27 mouse cellular contexts compared by ENCODE assay signal in the genomic region with DNA sequence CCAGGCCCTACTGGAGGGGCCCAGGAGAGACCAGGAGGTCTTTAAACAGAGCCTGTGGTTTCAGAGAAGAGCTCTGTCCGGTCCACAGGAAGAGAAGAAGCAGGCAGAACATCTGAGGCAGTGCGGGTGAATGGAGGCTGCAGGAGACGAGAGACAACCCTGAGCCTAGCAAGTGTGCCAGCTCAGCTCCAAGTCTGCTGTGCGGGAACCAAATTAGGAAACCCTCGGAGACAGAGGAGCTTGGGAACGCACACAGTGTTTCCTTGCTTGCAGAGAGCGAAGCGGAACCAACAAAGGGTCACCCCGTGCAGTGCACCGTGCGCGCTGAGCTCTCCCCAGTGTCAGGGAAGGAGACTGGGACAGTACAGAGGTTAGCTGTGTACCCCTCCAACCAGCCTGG. TPM values are rescaled to one million over a fixed set of nuclear protein-coding genes. Genes with fewer than 3 reads are reported as not detected.
DNase-seq lines count a peak whose midpoint lies in the region; ATAC-seq and TF ChIP-seq lines count a peak whose summit lies in the region.
"Had no signal": no experiment of that assay in that cellular context is flagged by ENCODE, and none has a peak within 500 bp of the region (broad histone marks: within the 10 kb centered on the region; RNA-seq: fewer than 3 reads in every experiment).

No protein-coding gene starts in this region.

- peaks cover 4% of the 10 kb centered on the region; the same call in 1 of the 2 replicates for H3K36me3 ChIP-seq in embryonic facial prominence, embryonic 13.5 days
- no peaks in the 10 kb centered on the region for H3K36me3 ChIP-seq in embryonic facial prominence, embryonic 10.5 days (replicated peaks)
- no peaks in the 10 kb centered on the region for H3K36me3 ChIP-seq in hindbrain, embryonic 10.5 days
- H3K36me3 ChIP-seq in hindbrain, postnatal 0 days (ENCODE audit: insufficient read depth, low read length), result no peaks in the 10 kb centered on the region
- H3K36me3 ChIP-seq: forebrain, embryonic 15.5 days; heart, embryonic 12.5 days; limb, embryonic 13.5 days had no signal

- H3K4me3 ChIP-seq in embryonic facial prominence, embryonic 13.5 days, result no peak overlapping the region
- no peak overlapping the region for H3K4me3 ChIP-seq in embryonic facial prominence, embryonic 10.5 days
- H3K4me3 ChIP-seq in hindbrain, embryonic 10.5 days, result no peak overlapping the region
- H3K4me3 ChIP-seq in hindbrain, postnatal 0 days (ENCODE audit: low read length), result no peak overlapping the region
- no peak overlapping the region for H3K4me3 ChIP-seq in left cerebral cortex, adult 2 months
- H3K4me3 ChIP-seq: forebrain, embryonic 15.5 days; heart, embryonic 12.5 days; limb, embryonic 13.5 days had no signal

- DNase-seq in embryonic facial prominence, embryonic 10.5 days (ENCODE audit: low spot score), result no peak
- no peak for DNase-seq in hindbrain, embryonic 10.5 days (ENCODE audit: low spot score)
- DNase-seq in hindbrain, postnatal 0 days (ENCODE audit: low spot score), result no peak
- DNase-seq in left cerebral cortex, adult 2 months (ENCODE audit: extremely low spot score in 1 of 2, low spot score in 2 of 2), result no peak
- DNase-seq in left cerebral cortex, postnatal 36 days (ENCODE audit: low spot score in 2 of 2), result no peak
- no peak for DNase-seq in embryo, embryonic 11 days
- no peak for DNase-seq in urinary bladder, postnatal 4 days (ENCODE audit: low spot score in 2 of 2)
- DNase-seq: adrenal gland, adult 2 months; adrenal gland, postnatal 36 days; cerebellum, adult 2 months; cerebellum, postnatal 14 days; gastrocnemius, postnatal 25 days; heart, adult 18-20 months; kidney, postnatal 14 days; layer of hippocampus, adult 9-11 months; lung, postnatal 36 days; thymus, adult 18-20 months; thymus, postnatal 25 days had no signal

- no peak for TF ChIP-seq CTCF in hindbrain, postnatal 0 days (IDR thresholded peaks at IDR 0.05; ENCODE audit: low read depth)
- no peak for TF ChIP-seq CTCF in left cerebral cortex, adult 2 months (IDR thresholded peaks at IDR 0.05)

- H3K4me1 ChIP-seq in embryonic facial prominence, embryonic 13.5 days, result peaks cover 26% of the 10 kb centered on the region
- H3K4me1 ChIP-seq in embryonic facial prominence, embryonic 10.5 days, result peaks cover 24% of the 10 kb centered on the region
- peaks cover 20% of the 10 kb centered on the region for H3K4me1 ChIP-seq in hindbrain, embryonic 10.5 days (replicated peaks)
- H3K4me1 ChIP-seq in hindbrain, postnatal 0 days (ENCODE audit: insufficient read depth, low read length), result peaks cover 12% of the 10 kb centered on the region

- no peak overlapping the region for H3K9ac ChIP-seq in embryonic facial prominence, embryonic 13.5 days
- H3K9ac ChIP-seq in hindbrain, postnatal 0 days (replicated peaks; ENCODE audit: low read length), result no peak overlapping the region
- H3K9ac ChIP-seq: forebrain, embryonic 15.5 days; heart, embryonic 12.5 days; limb, embryonic 13.5 days had no signal

- H3K27ac ChIP-seq in embryonic facial prominence, embryonic 13.5 days, result 0 out of 2 replicates have a peak overlapping the region, but pooled peaks have one; percentile 44
- no peak overlapping the region; the same call in 1 of the 2 replicates for H3K27ac ChIP-seq in embryonic facial prominence, embryonic 10.5 days (replicated peaks)
- peak overlapping the region; percentile 40 for H3K27ac ChIP-seq in hindbrain, embryonic 10.5 days
- no peak overlapping the region for H3K27ac ChIP-seq in hindbrain, postnatal 0 days
- H3K27ac ChIP-seq in left cerebral cortex, adult 2 months, result peak overlapping the region; percentile 24; the same call in 1 of the 2 replicates
- H3K27ac ChIP-seq: forebrain, embryonic 15.5 days; limb, embryonic 13.5 days had no signal

- H3K4me2 ChIP-seq in embryonic facial prominence, embryonic 13.5 days, result no peak overlapping the region
- H3K4me2 ChIP-seq in hindbrain, postnatal 0 days (ENCODE audit: low read depth, low read length), result no peak overlapping the region
- H3K4me2 ChIP-seq: forebrain, embryonic 15.5 days; heart, embryonic 12.5 days; limb, embryonic 13.5 days; liver, embryonic 11.5 days; midbrain, embryonic 11.5 days had no signal

- ATAC-seq in embryonic facial prominence, embryonic 13.5 days (ENCODE audit: insufficient number of reproducible peaks, insufficient read depth, low FRiP score, low TSS enrichment, low read depth), result no peak
- no peak for ATAC-seq in hindbrain, postnatal 0 days
- ATAC-seq: activated CD4-positive, CD25-positive, alpha-beta regulatory T cell, adult 4 months; forebrain, embryonic 15.5 days; midbrain, embryonic 16.5 days had no signal

- intact Hi-C loops in left cerebral cortex, adult 2 months (cut with DNase I), result no loop called here
- intact Hi-C loops in left cerebral cortex, postnatal 36 days (cut with DNase I), result no loop called here

- WGBS in embryonic facial prominence, embryonic 13.5 days, result 80% methylated on average over 12 of the region's 12 CpGs
- WGBS in embryonic facial prominence, embryonic 10.5 days, result 87% methylated on average over 12 of the region's 12 CpGs
- WGBS in hindbrain, embryonic 10.5 days, result 84% methylated on average over 12 of the region's 12 CpGs
- WGBS in hindbrain, postnatal 0 days, result 51% methylated on average over 12 of the region's 12 CpGs

- H3K9me3 ChIP-seq in embryonic facial prominence, embryonic 13.5 days, result no peaks in the 10 kb centered on the region
- no peaks in the 10 kb centered on the region for H3K9me3 ChIP-seq in embryonic facial prominence, embryonic 10.5 days
- no peaks in the 10 kb centered on the region for H3K9me3 ChIP-seq in hindbrain, embryonic 10.5 days
- H3K9me3 ChIP-seq in hindbrain, postnatal 0 days (ENCODE audit: low read length), result no peaks in the 10 kb centered on the region
- H3K9me3 ChIP-seq: forebrain, embryonic 15.5 days; heart, embryonic 12.5 days; limb, embryonic 13.5 days had no signal

- peaks cover 11% of the 10 kb centered on the region; the same call in 1 of the 2 replicates for H3K27me3 ChIP-seq in embryonic facial prominence, embryonic 13.5 days
- H3K27me3 ChIP-seq in embryonic facial prominence, embryonic 10.5 days (replicated peaks; ENCODE audit: low read depth, poor library complexity, severe bottlenecking), result 0 out of 2 replicates have a peak, but pooled peaks cover 4% of the 10 kb centered on the region
- H3K27me3 ChIP-seq in hindbrain, embryonic 10.5 days (ENCODE audit: insufficient read depth, poor library complexity, severe bottlenecking), result no peaks in the 10 kb centered on the region
- H3K27me3 ChIP-seq in hindbrain, postnatal 0 days (ENCODE audit: insufficient read depth, low read length), result no peaks in the 10 kb centered on the region
- H3K27me3 ChIP-seq: CH12.LX; forebrain, embryonic 15.5 days; heart, embryonic 12.5 days had no signal

RNA-seq across cellular contexts. Expression of a gene that starts 54.2 kb away (rescaled TPM):
- 6.4 and 7.2 TPM in 2 replicates for polyA plus RNA-seq in embryonic facial prominence, embryonic 13.5 days (2015; fragmentation: Nextera tagmentation; extraction: Ambion mirVana)
- 3.6 and 4.0 TPM in 2 replicates for polyA plus RNA-seq in embryonic facial prominence, embryonic 10.5 days (2016; fragmentation: Nextera tagmentation; extraction: Ambion mirVana)
- polyA plus RNA-seq in hindbrain, embryonic 10.5 days (2016; fragmentation: Nextera tagmentation; extraction: Ambion mirVana), result 4.7 and 4.8 TPM in 2 replicates
- 9.9 and 10.9 TPM in 2 replicates for total RNA-seq in hindbrain, postnatal 0 days (2014; rRNA removed)
- polyA plus RNA-seq in hindbrain, postnatal 0 days (2015; fragmentation: Nextera tagmentation; extraction: Ambion mirVana), result 9.0 and 13.3 TPM in 2 replicates
- 10 to 100 TPM; 11.8 to 13.2 TPM for total RNA-seq in left cerebral cortex, adult 2 months (2021)
- total RNA-seq in left cerebral cortex, postnatal 36 days (2021), result 10 to 100 TPM; 13.1 to 14.7 TPM

Comparison
In these comparisons a context has a peak if more than half of its experiments do, and no peak if none do; other contexts are left out.
1. H3K27ac ChIP-seq: peak in embryonic facial prominence, embryonic 13.5 days (single experiment), hindbrain, embryonic 10.5 days (single experiment) and left cerebral cortex, adult 2 months (single experiment); none in embryonic facial prominence, embryonic 10.5 days (single experiment) and hindbrain, postnatal 0 days (single experiment).